Mouse (Mus musculus) embryonic fibroblast, embryonic 13.5 days (primary cell): ENCODE data around the gene Eml4.

ENCODE experiments used
- CTCF ChIP-seq: IDR thresholded peaks from 2 replicates; pipeline ENCODE4 v1.5.1; 2011; ENCODE audit warnings: mild to moderate bottlenecking, control low read depth, low read length, moderate library complexity, borderline replicate concordance; ENCODE audit not compliant: insufficient read depth
- POLR2A ChIP-seq: IDR thresholded peaks from 2 replicates; pipeline ENCODE4 v1.6.1; 2011; ENCODE audit warnings: low read depth, mild to moderate bottlenecking, control low read depth, low read length, moderate library complexity

DNA sequence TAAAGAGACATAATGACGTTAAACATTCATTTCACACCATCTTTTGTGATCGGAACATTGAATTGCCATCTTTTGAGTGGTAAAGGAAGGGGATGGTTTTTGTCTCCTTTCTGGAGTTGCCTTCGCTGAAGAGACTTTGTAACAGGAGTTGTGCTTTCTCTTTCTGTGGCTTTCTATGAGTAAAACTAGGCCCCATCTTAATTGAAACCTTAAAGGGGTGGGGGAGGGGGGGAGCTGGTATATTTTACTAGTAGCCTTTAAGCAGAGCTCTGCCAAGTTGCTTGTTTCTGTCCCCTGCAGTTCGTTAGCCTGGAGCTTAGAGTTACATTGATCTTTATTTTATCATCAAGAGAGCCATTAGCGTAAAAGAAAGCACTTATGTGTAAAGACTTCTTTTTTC, 2.3 kb downstream of the Eml4 start:
- TF ChIP-seq CTCF (no peak), POLR2A (no peak)
